Mouse (Mus musculus): ENCODE data around the gene Csdc2. TPM values are rescaled to one million over a fixed set of nuclear protein-coding genes. Genes with fewer than 3 reads are reported as not detected.

Csdc2 gene
- polyA plus RNA-seq, 1 experiment = 5.6 TPM

GRCm38 (mm10) chr15:81924933-81925332 is 11.6 kb upstream of the Csdc2 start:
- H3K27ac ChIP-seq (ENCODE audit: insufficient read depth, low read depth, low read length) = no peak overlapping the region
- 90% methylated on average over 11 of the region's 11 CpGs for WGBS
- no peak for DNase-seq
- TF ChIP-seq POLR2A (IDR thresholded peaks at IDR 0.05; ENCODE audit: low read depth, low read length) = no peak
- no peak for TF ChIP-seq CTCF (conservative IDR thresholded peaks at IDR 0.05; ENCODE audit: insufficient read depth, insufficient read length, low read depth, low read length)
- peaks cover 20% of the 10 kb centered on the region; the same call in 1 of the 2 replicates for H3K4me1 ChIP-seq (ENCODE audit: control insufficient read depth, insufficient read depth, low read length)
- H3K4me3 ChIP-seq (ENCODE audit: insufficient read depth, low read depth, low read length) = no peak overlapping the region
- no peaks in the 10 kb centered on the region for H3K27me3 ChIP-seq (replicated peaks; ENCODE audit: control insufficient read depth, insufficient read depth, low read length)
- no peaks in the 10 kb centered on the region for H3K36me3 ChIP-seq (ENCODE audit: control insufficient read depth, insufficient read depth, low read length)

GRCm38 (mm10) chr15:81925760-81926445 is 10.7 kb upstream of the Csdc2 start, which contains the start of gene Polr3h:
Polr3h (minus strand) TSS chr15:81926240.
- H3K27me3 ChIP-seq (replicated peaks; ENCODE audit: control insufficient read depth, insufficient read depth, low read length) = no peaks in the 10 kb centered on the region
- peak within 1 kb of the TSS; percentile 78 for H3K4me3 ChIP-seq (ENCODE audit: insufficient read depth, low read depth, low read length)
- peaks cover 20% of the 10 kb centered on the region; the same call in 1 of the 2 replicates for H3K4me1 ChIP-seq (ENCODE audit: control insufficient read depth, insufficient read depth, low read length)
- DNase-seq = peak; percentile 98
- 1% methylated on average over 54 of the region's 54 CpGs for WGBS
- H3K36me3 ChIP-seq (ENCODE audit: control insufficient read depth, insufficient read depth, low read length) = no peaks in the 10 kb centered on the region
- no peak within 1 kb of the TSS for H3K27ac ChIP-seq (ENCODE audit: insufficient read depth, low read depth, low read length)
- TF ChIP-seq CTCF (conservative IDR thresholded peaks at IDR 0.05; ENCODE audit: insufficient read depth, insufficient read length, low read depth, low read length) = no peak
- no peak for TF ChIP-seq POLR2A (IDR thresholded peaks at IDR 0.05; ENCODE audit: low read depth, low read length)

GRCm38 (mm10) chr15:81926446-81926822 is 10.1 kb upstream of the Csdc2 start:
- H3K36me3 ChIP-seq (ENCODE audit: control insufficient read depth, insufficient read depth, low read length) = no peaks in the 10 kb centered on the region
- no peaks in the 10 kb centered on the region for H3K27me3 ChIP-seq (replicated peaks; ENCODE audit: control insufficient read depth, insufficient read depth, low read length)
- peaks cover 20% of the 10 kb centered on the region; the same call in 1 of the 2 replicates for H3K4me1 ChIP-seq (ENCODE audit: control insufficient read depth, insufficient read depth, low read length)
- WGBS = 40% methylated on average over 9 of the region's 9 CpGs
- H3K27ac ChIP-seq (ENCODE audit: insufficient read depth, low read depth, low read length) = no peak overlapping the region
- no peak for DNase-seq
- H3K4me3 ChIP-seq (ENCODE audit: insufficient read depth, low read depth, low read length) = no peak overlapping the region
- TF ChIP-seq CTCF (conservative IDR thresholded peaks at IDR 0.05; ENCODE audit: insufficient read depth, insufficient read length, low read depth, low read length) (no peak), POLR2A (IDR thresholded peaks at IDR 0.05; ENCODE audit: low read depth, low read length) (no peak)

- WGBS = 11% methylated on average over 4 of the region's 4 CpGs
- H3K4me3 ChIP-seq (ENCODE audit: insufficient read depth, low read depth, low read length) = no peak overlapping the region
- peak overlapping the region; percentile 97 for H3K27ac ChIP-seq (ENCODE audit: insufficient read depth, low read depth, low read length)
- H3K27me3 ChIP-seq (replicated peaks; ENCODE audit: control insufficient read depth, insufficient read depth, low read length) = no peaks in the 10 kb centered on the region
- H3K36me3 ChIP-seq (ENCODE audit: control insufficient read depth, insufficient read depth, low read length) = no peaks in the 10 kb centered on the region
- peaks cover 20% of the 10 kb centered on the region; the same call in 1 of the 2 replicates for H3K4me1 ChIP-seq (ENCODE audit: control insufficient read depth, insufficient read depth, low read length)
- TF ChIP-seq POLR2A (IDR thresholded peaks at IDR 0.05; ENCODE audit: low read depth, low read length) (no peak), CTCF (conservative IDR thresholded peaks at IDR 0.05; ENCODE audit: insufficient read depth, insufficient read length, low read depth, low read length) (no peak; the same call in 1 of the 2 replicates)
- DNase-seq = peak; percentile 92
These were observed 8.8 kb upstream of the Csdc2 start for GRCm38 (mm10) chr15:81927741-81928140.

- H3K4me1 ChIP-seq (ENCODE audit: control insufficient read depth, insufficient read depth, low read length) = peaks cover 20% of the 10 kb centered on the region; the same call in 1 of the 2 replicates
- H3K36me3 ChIP-seq (ENCODE audit: control insufficient read depth, insufficient read depth, low read length) = no peaks in the 10 kb centered on the region
- 11% methylated on average over 11 of the region's 11 CpGs for WGBS
- H3K27ac ChIP-seq (ENCODE audit: insufficient read depth, low read depth, low read length) = peak overlapping the region; percentile 97
- TF ChIP-seq POLR2A (IDR thresholded peaks at IDR 0.05; ENCODE audit: low read depth, low read length) (no peak), CTCF (conservative IDR thresholded peaks at IDR 0.05; ENCODE audit: insufficient read depth, insufficient read length, low read depth, low read length) (no peak)
- H3K4me3 ChIP-seq (ENCODE audit: insufficient read depth, low read depth, low read length) = no peak overlapping the region
- DNase-seq = peak; percentile 84
- H3K27me3 ChIP-seq (replicated peaks; ENCODE audit: control insufficient read depth, insufficient read depth, low read length) = no peaks in the 10 kb centered on the region
These were observed 8.3 kb upstream of the Csdc2 start for GRCm38 (mm10) chr15:81928277-81928676.

- Histone ChIP-seq H3K27ac (ENCODE audit: insufficient read depth, low read depth, low read length) (no peak overlapping the region), H3K36me3 (ENCODE audit: control insufficient read depth, insufficient read depth, low read length) (no peaks in the 10 kb centered on the region), H3K27me3 (replicated peaks; ENCODE audit: control insufficient read depth, insufficient read depth, low read length) (no peaks in the 10 kb centered on the region), H3K4me1 (ENCODE audit: control insufficient read depth, insufficient read depth, low read length) (peaks cover 13% of the 10 kb centered on the region; the same call in 1 of the 2 replicates), H3K4me3 (ENCODE audit: insufficient read depth, low read depth, low read length) (no peak overlapping the region)
- WGBS = 41% methylated on average over 12 of the region's 12 CpGs
- no peak for TF ChIP-seq CTCF (conservative IDR thresholded peaks at IDR 0.05; ENCODE audit: insufficient read depth, insufficient read length, low read depth, low read length)
- no peak for TF ChIP-seq POLR2A (IDR thresholded peaks at IDR 0.05; ENCODE audit: low read depth, low read length)
- DNase-seq = peak; percentile 32
These were observed 3.5 kb upstream of the Csdc2 start for GRCm38 (mm10) chr15:81932951-81933470.

- H3K36me3 ChIP-seq (ENCODE audit: control insufficient read depth, insufficient read depth, low read length) = no peaks in the 10 kb centered on the region
- 90% methylated on average over 1 of the region's 1 CpGs for WGBS
- H3K4me1 ChIP-seq (ENCODE audit: control insufficient read depth, insufficient read depth, low read length) = peaks cover 6% of the 10 kb centered on the region; the same call in 1 of the 2 replicates
- TF ChIP-seq CTCF (conservative IDR thresholded peaks at IDR 0.05; ENCODE audit: insufficient read depth, insufficient read length, low read depth, low read length) (no peak), POLR2A (IDR thresholded peaks at IDR 0.05; ENCODE audit: low read depth, low read length) (no peak)
- H3K4me3 ChIP-seq (ENCODE audit: insufficient read depth, low read depth, low read length) = no peak overlapping the region
- no peaks in the 10 kb centered on the region for H3K27me3 ChIP-seq (replicated peaks; ENCODE audit: control insufficient read depth, insufficient read depth, low read length)
- no peak overlapping the region for H3K27ac ChIP-seq (ENCODE audit: insufficient read depth, low read depth, low read length)
- DNase-seq = no peak
These were observed 2.6 kb upstream of the Csdc2 start for GRCm38 (mm10) chr15:81933986-81934385.
